In the genomic region with DNA sequence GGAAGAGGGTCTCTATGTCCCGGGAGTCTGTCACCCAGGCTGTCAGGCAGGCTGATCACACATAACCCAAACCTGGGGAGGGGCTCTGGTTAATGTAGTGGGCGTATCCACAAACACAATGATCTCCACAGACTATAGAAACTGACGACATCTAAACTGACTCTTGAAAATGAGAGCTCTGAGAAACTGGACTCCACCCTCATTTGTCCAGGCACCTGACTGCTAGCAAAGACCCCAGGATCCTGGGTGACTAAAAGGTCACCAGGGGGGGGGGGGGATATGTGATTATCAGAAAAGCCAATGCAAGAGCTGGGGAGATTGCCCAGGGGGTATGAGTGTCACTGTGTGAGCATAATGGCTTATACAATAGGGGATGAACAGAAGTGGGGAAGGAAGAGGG, we compare ENCODE assay signal across 18 mouse cellular contexts. TPM values are rescaled to one million over a fixed set of nuclear protein-coding genes. Genes with fewer than 3 reads are reported as not detected.
DNase-seq lines count a peak whose midpoint lies in the region; ATAC-seq and TF ChIP-seq lines count a peak whose summit lies in the region.
"Had no signal": no experiment of that assay in that cellular context is flagged by ENCODE, and none has a peak within 500 bp of the region (broad histone marks: within the 10 kb centered on the region; RNA-seq: fewer than 3 reads in every experiment).

No protein-coding gene starts in this region.

- no peak overlapping the region for H3K4me2 ChIP-seq in limb, embryonic 12.5 days

- TF ChIP-seq CTCF in layer of hippocampus, adult 2 months (conservative IDR thresholded peaks at IDR 0.05): no peak

- no peak; the same call in 1 of the 2 replicates for ATAC-seq in limb, embryonic 12.5 days (ENCODE audit: insufficient number of reproducible peaks, insufficient read depth, low FRiP score, low TSS enrichment, low read depth)
- ATAC-seq: intestine, embryonic 16.5 days had no signal

- H3K27ac ChIP-seq in layer of hippocampus, adult 2 months: 0 out of 2 replicates have a peak overlapping the region, but pooled peaks have one; percentile 46
- peak overlapping the region; percentile 75 for H3K27ac ChIP-seq in embryonic facial prominence, embryonic 10.5 days (replicated peaks)
- H3K27ac ChIP-seq in limb, embryonic 12.5 days: peak overlapping the region; percentile 77
- H3K27ac ChIP-seq: liver, embryonic 14.5 days had no signal

- H3K9me3 ChIP-seq in embryonic facial prominence, embryonic 10.5 days: peaks cover under 1% of the 10 kb centered on the region; the same call in 1 of the 2 replicates
- H3K9me3 ChIP-seq in limb, embryonic 12.5 days: peaks cover 4% of the 10 kb centered on the region; the same call in 1 of the 2 replicates

- DNase-seq in cerebellum, adult 9-11 months: peak; percentile 19
- DNase-seq in cerebellum, postnatal 4 days (ENCODE audit: low spot score in 2 of 2): no peak
- DNase-seq in layer of hippocampus, adult 2 months (ENCODE audit: low spot score in 2 of 2): no peak
- no peak for DNase-seq in layer of hippocampus, adult 9-10 months (ENCODE audit: low spot score)
- DNase-seq in embryonic facial prominence, embryonic 10.5 days (ENCODE audit: low spot score): no peak
- DNase-seq in adrenal gland, adult (ENCODE audit: inconsistent age in 2 of 2, low spot score in 1 of 2): no peak
- DNase-seq in adrenal gland, adult 8-10 months: no peak
- DNase-seq: adrenal gland, postnatal 10 days; cerebellum, postnatal 10 days; heart, postnatal 14 days; kidney, postnatal 10 days; lung, postnatal 10 days; right cerebral cortex, postnatal 25 days; thymus, adult 2 months had no signal

- H3K36me3 ChIP-seq in embryonic facial prominence, embryonic 10.5 days (replicated peaks): peaks cover 15% of the 10 kb centered on the region
- H3K36me3 ChIP-seq in limb, embryonic 12.5 days: peaks cover 11% of the 10 kb centered on the region; the same call in 1 of the 2 replicates

- H3K4me3 ChIP-seq in layer of hippocampus, adult 2 months: no peak overlapping the region
- no peak overlapping the region for H3K4me3 ChIP-seq in embryonic facial prominence, embryonic 10.5 days
- no peak overlapping the region for H3K4me3 ChIP-seq in limb, embryonic 12.5 days (replicated peaks)

- 49% methylated on average over 3 of the region's 3 CpGs for WGBS in embryonic facial prominence, embryonic 10.5 days
- WGBS in limb, embryonic 12.5 days: 65% methylated on average over 3 of the region's 3 CpGs

- no peak overlapping the region for H3K9ac ChIP-seq in limb, embryonic 12.5 days (replicated peaks)
- H3K9ac ChIP-seq: liver, embryonic 14.5 days had no signal

- peaks cover 64% of the 10 kb centered on the region for H3K4me1 ChIP-seq in embryonic facial prominence, embryonic 10.5 days
- peaks cover 46% of the 10 kb centered on the region for H3K4me1 ChIP-seq in limb, embryonic 12.5 days (replicated peaks)

- no peaks in the 10 kb centered on the region for H3K27me3 ChIP-seq in embryonic facial prominence, embryonic 10.5 days (replicated peaks; ENCODE audit: low read depth, poor library complexity, severe bottlenecking)
- H3K27me3 ChIP-seq in limb, embryonic 12.5 days: no peaks in the 10 kb centered on the region
- H3K27me3 ChIP-seq: CH12.LX had no signal

RNA-seq across cellular contexts. Expression of a gene that starts 13.2 kb away (rescaled TPM):
- 10 to 100 TPM; 11.6 to 12.2 TPM for total RNA-seq in layer of hippocampus, adult 2 months (2021)
- 41.1 and 42.0 TPM in 2 replicates for polyA plus RNA-seq in embryonic facial prominence, embryonic 10.5 days (2016; fragmentation: Nextera tagmentation; extraction: Ambion mirVana)
- 61.2 and 67.7 TPM in 2 replicates for polyA plus RNA-seq in limb, embryonic 12.5 days (2016; fragmentation: Nextera tagmentation; extraction: Ambion mirVana)
- 10 to 100 TPM; 33.5 to 43.6 (median 40.8) TPM for total RNA-seq in adrenal gland, adult 8-10 months (2022)

RNA-seq across cellular contexts. Expression of a gene that starts 21.0 kb away (rescaled TPM):
- total RNA-seq in layer of hippocampus, adult 2 months (2021): 10 to 100 TPM; 28.6 to 29.4 TPM
- polyA plus RNA-seq in embryonic facial prominence, embryonic 10.5 days (2016; fragmentation: Nextera tagmentation; extraction: Ambion mirVana): 135 and 144 TPM in 2 replicates
- polyA plus RNA-seq in limb, embryonic 12.5 days (2016; fragmentation: Nextera tagmentation; extraction: Ambion mirVana): 127 and 149 TPM in 2 replicates
- total RNA-seq in adrenal gland, adult 8-10 months (2022): 10 to 100 TPM; 47.6 to 64.2 (median 56.4) TPM
